Mouse (Mus musculus): ENCODE results near the gene Pole.

GRCm38 (mm10) chr5:110338792-110339191 lies 52.7 kb downstream of the Pole start:
- no peak for TF ChIP-seq CTCF (IDR thresholded peaks at IDR 0.05; ENCODE audit: low read depth, low read length)
- no peak for TF ChIP-seq EP300 (IDR thresholded peaks at IDR 0.05; ENCODE audit: insufficient read depth, low read depth, low read length)

Measured in ES-Bruce4 (cell line).